Mouse (Mus musculus) limb, embryonic 14.5 days (tissue): Measurements from ENCODE around the gene Mrpl35. TPM values are rescaled to one million over a fixed set of nuclear protein-coding genes. Genes with fewer than 3 reads are reported as not detected.
A peak's percentile ranks its signal among the peaks of the same experiment; 100 is the strongest.

ENCODE experiments used
- ATAC-seq: fragments of 200-750 bp; cut with Nextera tagmentation; 2 replicates; pipeline ENCODE4 v1.8.0; 2017; ENCODE audit warnings: low read depth, moderate number of reproducible peaks, moderate TSS enrichment; ENCODE audit not compliant: low FRiP score
- DNase-seq: peaks from one replicate; pipeline ENCODE4 v3.0.0-alpha.2; 2015; ENCODE audit warnings: low spot score
- H3K27ac ChIP-seq: fragments of 300-500 bp; sonication (generic); replicated peaks from 2 replicates; pipeline ENCODE4 v1.5.1; 2014; ENCODE audit warnings: low read depth, mild to moderate bottlenecking, low read length, moderate library complexity, mixed read lengths
- H3K27me3 ChIP-seq: fragments of 300-500 bp; sonication (generic); 2 replicates; pipeline ENCODE4 v1.6.1; 2014; ENCODE audit warnings: low read length, mixed read lengths; ENCODE audit not compliant: control insufficient read depth, insufficient read depth
- H3K36me3 ChIP-seq: fragments of 300-500 bp; sonication (generic); 2 replicates; pipeline ENCODE4 v1.6.1; 2014; ENCODE audit warnings: mild to moderate bottlenecking, low read length, moderate library complexity, mixed read lengths; ENCODE audit not compliant: control insufficient read depth, insufficient read depth
- H3K4me1 ChIP-seq: fragments of 300-500 bp; sonication (generic); 2 replicates; pipeline ENCODE4 v1.6.1; 2014; ENCODE audit warnings: antibody characterized with exemption, low read length, mixed read lengths; ENCODE audit not compliant: control insufficient read depth, insufficient read depth
- H3K4me2 ChIP-seq: fragments of 300-500 bp; sonication (generic); replicated peaks from 2 replicates; pipeline ENCODE4 v1.6.1; 2014; ENCODE audit warnings: low read depth, mild to moderate bottlenecking, low read length, moderate library complexity; ENCODE audit not compliant: severe bottlenecking
- H3K4me3 ChIP-seq: fragments of 300-500 bp; sonication (generic); replicated peaks from 2 replicates; pipeline ENCODE4 v1.5.1; 2014; ENCODE audit warnings: low read length
- H3K9ac ChIP-seq: fragments of 300-500 bp; sonication (generic); 2 replicates; pipeline ENCODE4 v1.6.1; 2014; ENCODE audit warnings: mild to moderate bottlenecking, low read depth, low read length, moderate library complexity; ENCODE audit not compliant: severe bottlenecking
- H3K9me3 ChIP-seq: fragments of 300-500 bp; sonication (generic); 2 replicates; pipeline ENCODE4 v1.6.1; 2016; ENCODE audit warnings: low read length; ENCODE audit not compliant: control insufficient read depth
- POLR2A ChIP-seq: fragments of 200-500 bp; IDR thresholded peaks from 2 replicates; pipeline ENCODE4 v1.8.0; 2012; ENCODE audit warnings: inconsistent platforms, mild to moderate bottlenecking, moderate library complexity, borderline replicate concordance; ENCODE audit not compliant: insufficient read depth, insufficient read length; ENCODE audit errors: extremely low read depth
- WGBS: fragments of 180-500 bp; shearing (Covaris S2); extraction: QIAGEN DNeasy Blood & Tissue Kit; methylation state at CpG from one replicate; pipeline ENCODE4 v1.1.7; 2014; 5-methylcytosine and 5-hydroxymethylcytosine counted together
- polyA plus RNA-seq, 2 experiments: library from polyadenylated mRNA; depleted of rRNA in 1 of 2; stranded (reverse) in 1 of 2; unstranded in 1 of 2; fragments of >200 nt; fragmentation: Nextera tagmentation in 1 of 2; extraction: Ambion mirVana in 1 of 2; gene quantifications; 2 replicates each; pipeline versions ENCODE4 v1.2.1 to v1.2.3; 2012 to 2014

Mrpl35 gene
- polyA plus RNA-seq, 2 experiments = 20.4 to 64.9 TPM

GRCm38 (mm10) chr6:71809890-71810289, 16.9 kb downstream of the Mrpl35 start:
- Histone ChIP-seq H3K27ac (no peak overlapping the region), H3K4me2 (no peak overlapping the region), H3K36me3 (peaks cover 21% of the 10 kb centered on the region), H3K4me3 (no peak overlapping the region), H3K9ac (no peak overlapping the region), H3K9me3 (no peaks in the 10 kb centered on the region), H3K4me1 (no peaks in the 10 kb centered on the region), H3K27me3 (no peaks in the 10 kb centered on the region)
- ATAC-seq (no peak), DNase-seq (no peak)
- TF ChIP-seq POLR2A = no peak
- WGBS = 94% methylated on average over 9 of the region's 9 CpGs

- Histone ChIP-seq H3K4me3 (no peak overlapping the region), H3K4me2 (no peak overlapping the region), H3K9me3 (no peaks in the 10 kb centered on the region), H3K36me3 (peaks cover 6% of the 10 kb centered on the region), H3K27me3 (no peaks in the 10 kb centered on the region), H3K9ac (no peak overlapping the region), H3K4me1 (no peaks in the 10 kb centered on the region), H3K27ac (no peak overlapping the region)
- 18% methylated on average over 1 of the region's 1 CpGs for WGBS
- ATAC-seq (no peak), DNase-seq (no peak)
- no peak for TF ChIP-seq POLR2A
Observed at GRCm38 (mm10) chr6:71806713-71807112, 20.1 kb downstream of the Mrpl35 start.

- TF ChIP-seq POLR2A = no peak
- DNase-seq (peak; percentile 88), ATAC-seq (peak; percentile 89)
- no peak overlapping the region for H3K4me3 ChIP-seq
- H3K27me3 ChIP-seq = no peaks in the 10 kb centered on the region
- H3K4me2 ChIP-seq = no peak overlapping the region
- WGBS = 25% methylated on average over 12 of the region's 12 CpGs
- H3K36me3 ChIP-seq = no peaks in the 10 kb centered on the region; the same call in 1 of the 2 replicates
- H3K27ac ChIP-seq = no peak overlapping the region
- no peak overlapping the region for H3K9ac ChIP-seq
- H3K4me1 ChIP-seq = no peaks in the 10 kb centered on the region
- H3K9me3 ChIP-seq = no peaks in the 10 kb centered on the region
Observed at GRCm38 (mm10) chr6:71804061-71804829, 22.5 kb downstream of the Mrpl35 start.

DNA sequence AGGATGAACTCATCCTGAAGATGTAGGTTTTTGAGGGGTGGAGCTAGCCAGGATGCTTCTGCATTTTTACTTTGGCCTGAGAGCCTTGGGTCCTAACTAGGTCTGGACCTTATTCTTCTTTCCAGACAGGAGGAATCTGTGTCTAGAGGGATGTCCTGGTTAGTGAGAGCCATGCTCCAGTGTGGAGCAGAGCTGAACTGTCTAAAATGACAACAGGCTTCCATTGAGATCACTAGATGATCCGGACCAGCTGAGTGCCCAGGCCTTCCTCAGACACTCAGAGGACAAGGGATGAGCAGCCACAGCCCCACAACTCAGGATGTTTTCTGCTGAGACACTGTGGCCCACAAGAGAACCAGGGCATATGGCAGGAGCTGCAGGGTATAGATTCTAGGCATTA, 23.2 kb downstream of the Mrpl35 start:
- no peaks in the 10 kb centered on the region for H3K4me1 ChIP-seq
- ATAC-seq = no peak
- no peak overlapping the region for H3K9ac ChIP-seq
- no peak for DNase-seq
- H3K4me2 ChIP-seq = no peak overlapping the region
- no peak for TF ChIP-seq POLR2A
- no peak overlapping the region for H3K4me3 ChIP-seq
- WGBS = 100% methylated on average over 1 of the region's 1 CpGs
- no peaks in the 10 kb centered on the region for H3K36me3 ChIP-seq
- H3K9me3 ChIP-seq = no peaks in the 10 kb centered on the region
- H3K27me3 ChIP-seq = no peaks in the 10 kb centered on the region
- no peak overlapping the region for H3K27ac ChIP-seq

- 76% methylated on average over 10 of the region's 10 CpGs for WGBS
- no peaks in the 10 kb centered on the region for H3K4me1 ChIP-seq
- no peak overlapping the region for H3K4me3 ChIP-seq
- H3K4me2 ChIP-seq = no peak overlapping the region
- no peak overlapping the region for H3K9ac ChIP-seq
- no peak for TF ChIP-seq POLR2A
- H3K36me3 ChIP-seq = no peaks in the 10 kb centered on the region
- DNase-seq (no peak), ATAC-seq (no peak)
- no peaks in the 10 kb centered on the region for H3K9me3 ChIP-seq
- H3K27me3 ChIP-seq = no peaks in the 10 kb centered on the region
- H3K27ac ChIP-seq = no peak overlapping the region
Observed at GRCm38 (mm10) chr6:71801714-71802094, 25.1 kb downstream of the Mrpl35 start.
